Mouse (Mus musculus) liver, embryonic 12.5 days (tissue): ENCODE measurements around the gene Dhx30. TPM values are rescaled to one million over a fixed set of nuclear protein-coding genes. Genes with fewer than 3 reads are reported as not detected.

Experiments used
- ATAC-seq: fragments of 200-750 bp; cut with Nextera tagmentation; 2 replicates; pipeline ENCODE4 v1.8.0; 2017; ENCODE audit warnings: moderate number of reproducible peaks, mild to moderate bottlenecking, moderate library complexity
- H3K27ac ChIP-seq: fragments of 300-500 bp; sonication (generic); 2 replicates; pipeline ENCODE4 v1.5.1; 2016; ENCODE audit warnings: mild to moderate bottlenecking
- H3K27me3 ChIP-seq: fragments of 300-500 bp; sonication (generic); replicated peaks from 2 replicates; pipeline ENCODE4 v1.6.1; 2016; ENCODE audit warnings: mild to moderate bottlenecking, moderate library complexity
- H3K36me3 ChIP-seq: fragments of 300-500 bp; sonication (generic); 2 replicates; pipeline ENCODE4 v1.6.1; 2016; ENCODE audit warnings: mild to moderate bottlenecking, moderate library complexity
- H3K4me1 ChIP-seq: fragments of 300-500 bp; sonication (generic); 2 replicates; pipeline ENCODE4 v1.6.1; 2016
- H3K4me2 ChIP-seq: fragments of 300-500 bp; sonication (generic); 2 replicates; pipeline ENCODE4 v1.6.1; 2016; ENCODE audit warnings: mild to moderate bottlenecking, moderate library complexity
- H3K4me3 ChIP-seq: fragments of 300-500 bp; sonication (generic); 2 replicates; pipeline ENCODE4 v1.5.1; 2016; ENCODE audit warnings: mild to moderate bottlenecking, moderate library complexity
- H3K9ac ChIP-seq: fragments of 300-500 bp; sonication (generic); 2 replicates; pipeline ENCODE4 v1.6.1; 2016; ENCODE audit warnings: mild to moderate bottlenecking, moderate library complexity
- H3K9me3 ChIP-seq: fragments of 300-500 bp; sonication (generic); replicated peaks from 2 replicates; pipeline ENCODE4 v1.6.1; 2016; ENCODE audit warnings: mild to moderate bottlenecking, moderate library complexity
- WGBS: fragments of 180-500 bp; shearing (Covaris S2); methylation state at CpG from one replicate; pipeline ENCODE4 v1.1.7; 2016; ENCODE audit not compliant: insufficient replicate concordance; 5-methylcytosine and 5-hydroxymethylcytosine counted together
- polyA plus RNA-seq: library from polyadenylated mRNA; unstranded; fragments of >200 nt; fragmentation: Nextera tagmentation; extraction: Ambion mirVana; gene quantifications from 2 replicates; pipeline ENCODE4 v1.2.1, GENCODE M21; 2016

The Dhx30 gene
- polyA plus RNA-seq, 1 experiment from 2014 or later = 65.2 TPM

DNA sequence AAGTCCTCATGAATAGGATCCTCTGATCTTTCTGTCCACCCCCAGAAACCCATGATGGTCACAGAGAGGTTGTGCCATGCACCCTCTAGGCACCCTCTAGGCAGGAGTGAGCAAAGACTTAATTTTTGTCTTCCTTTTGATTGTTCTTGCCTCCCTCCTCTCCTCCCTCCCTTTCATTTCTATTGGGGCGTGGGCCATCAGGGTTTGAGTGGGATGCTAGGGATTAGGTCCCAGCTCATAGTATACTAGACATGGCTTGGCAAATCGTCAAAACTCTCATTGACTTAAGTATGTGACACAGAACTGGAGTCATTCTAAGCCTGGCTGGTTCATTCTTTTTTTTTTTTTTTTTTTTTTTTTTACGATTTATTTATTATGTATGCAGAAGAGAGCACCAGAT lies 62.8 kb downstream of the Dhx30 start:
- Histone ChIP-seq H3K4me1 (no peaks in the 10 kb centered on the region), H3K27ac (no peak overlapping the region), H3K4me3 (no peak overlapping the region), H3K36me3 (no peaks in the 10 kb centered on the region), H3K9me3 (no peaks in the 10 kb centered on the region), H3K27me3 (no peaks in the 10 kb centered on the region), H3K9ac (no peak overlapping the region), H3K4me2 (no peak overlapping the region)
- ATAC-seq = no peak
- WGBS = 65% methylated on average over 3 of the region's 3 CpGs

- no peak overlapping the region for H3K4me2 ChIP-seq
- no peak overlapping the region for H3K4me3 ChIP-seq
- no peak overlapping the region for H3K27ac ChIP-seq
- 75% methylated on average over 2 of the region's 2 CpGs for WGBS
- H3K27me3 ChIP-seq = no peaks in the 10 kb centered on the region
- H3K36me3 ChIP-seq = no peaks in the 10 kb centered on the region
- no peaks in the 10 kb centered on the region for H3K9me3 ChIP-seq
- no peaks in the 10 kb centered on the region for H3K4me1 ChIP-seq
- ATAC-seq = no peak
- H3K9ac ChIP-seq = no peak overlapping the region
These were observed 63.6 kb downstream of the Dhx30 start for GRCm38 (mm10) chr9:110054080-110054421.

- 63% methylated on average over 8 of the region's 8 CpGs for WGBS
- H3K9ac ChIP-seq = no peak overlapping the region
- H3K27me3 ChIP-seq = no peaks in the 10 kb centered on the region
- H3K9me3 ChIP-seq = no peaks in the 10 kb centered on the region
- H3K4me1 ChIP-seq = no peaks in the 10 kb centered on the region
- H3K27ac ChIP-seq = no peak overlapping the region
- no peak for ATAC-seq
- H3K4me2 ChIP-seq = no peak overlapping the region
- no peaks in the 10 kb centered on the region for H3K36me3 ChIP-seq
- H3K4me3 ChIP-seq = no peak overlapping the region
These were observed 64.1 kb downstream of the Dhx30 start for GRCm38 (mm10) chr9:110053305-110054079.

GRCm38 (mm10) chr9:110052951-110053304 lies 64.7 kb downstream of the Dhx30 start:
- H3K9me3 ChIP-seq = no peaks in the 10 kb centered on the region
- H3K9ac ChIP-seq = no peak overlapping the region
- no peaks in the 10 kb centered on the region for H3K4me1 ChIP-seq
- no peak overlapping the region for H3K4me2 ChIP-seq
- H3K27me3 ChIP-seq = no peaks in the 10 kb centered on the region
- no peaks in the 10 kb centered on the region for H3K36me3 ChIP-seq
- 71% methylated on average over 4 of the region's 4 CpGs for WGBS
- no peak overlapping the region for H3K4me3 ChIP-seq
- H3K27ac ChIP-seq = no peak overlapping the region
- no peak for ATAC-seq

GRCm38 (mm10) chr9:110051869-110052661 lies 65.6 kb downstream of the Dhx30 start:
- Histone ChIP-seq H3K9ac (no peak overlapping the region), H3K27me3 (no peaks in the 10 kb centered on the region), H3K4me2 (no peak overlapping the region), H3K4me3 (no peak overlapping the region), H3K4me1 (no peaks in the 10 kb centered on the region), H3K27ac (no peak overlapping the region), H3K9me3 (no peaks in the 10 kb centered on the region), H3K36me3 (no peaks in the 10 kb centered on the region)
- no peak for ATAC-seq
- WGBS = 77% methylated on average over 23 of the region's 23 CpGs

- Histone ChIP-seq H3K9ac (no peak overlapping the region), H3K4me2 (no peak overlapping the region), H3K9me3 (no peaks in the 10 kb centered on the region), H3K36me3 (no peaks in the 10 kb centered on the region), H3K27ac (no peak overlapping the region), H3K27me3 (no peaks in the 10 kb centered on the region), H3K4me3 (no peak overlapping the region), H3K4me1 (no peaks in the 10 kb centered on the region)
- ATAC-seq = no peak
These were observed 66.4 kb downstream of the Dhx30 start for GRCm38 (mm10) chr9:110051184-110051583.

DNA sequence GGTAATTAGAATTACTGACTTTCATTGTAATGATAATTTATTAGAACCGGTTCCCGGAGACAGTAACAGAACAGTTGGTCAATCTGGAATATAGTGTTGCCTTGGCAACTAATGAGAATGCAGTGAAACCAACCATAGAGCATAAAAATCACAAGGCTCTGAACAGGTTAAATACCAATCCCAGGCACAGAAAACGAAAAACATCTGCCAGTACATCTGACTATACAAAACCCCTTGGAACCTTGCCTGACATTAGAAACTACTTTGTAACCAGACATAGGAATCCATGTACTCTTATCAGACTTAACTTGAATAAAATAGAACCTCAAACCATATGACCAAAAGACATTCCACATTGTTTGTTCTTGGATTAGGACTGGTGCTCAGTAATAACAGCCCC lies 69.8 kb downstream of the Dhx30 start:
- no peaks in the 10 kb centered on the region for H3K27me3 ChIP-seq
- WGBS = 80% methylated on average over 3 of the region's 3 CpGs
- no peak overlapping the region for H3K27ac ChIP-seq
- ATAC-seq = no peak
- H3K4me1 ChIP-seq = no peaks in the 10 kb centered on the region
- H3K4me3 ChIP-seq = no peak overlapping the region
- no peaks in the 10 kb centered on the region for H3K9me3 ChIP-seq
- no peak overlapping the region for H3K4me2 ChIP-seq
- H3K36me3 ChIP-seq = no peaks in the 10 kb centered on the region
- no peak overlapping the region for H3K9ac ChIP-seq

DNA sequence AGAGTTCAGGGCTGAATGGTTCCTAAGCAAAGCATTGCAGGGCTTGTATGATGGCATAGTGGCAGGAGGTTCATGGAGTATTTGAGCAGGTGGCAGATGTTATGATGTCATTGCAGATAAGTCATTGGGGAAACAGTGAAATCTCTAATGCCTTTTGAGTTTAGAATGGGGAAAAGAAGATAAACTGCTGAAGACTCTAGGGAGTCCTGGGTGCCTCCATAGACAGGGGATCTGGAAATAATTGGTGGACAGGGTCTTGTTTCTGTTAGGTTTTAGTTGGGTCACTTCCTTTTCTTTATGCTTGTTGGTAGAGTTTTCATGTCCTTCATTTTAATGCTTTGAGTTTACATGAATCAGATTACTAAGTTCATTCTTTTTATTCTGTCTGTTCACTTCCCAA lies 70.4 kb downstream of the Dhx30 start:
- ATAC-seq = no peak
- Histone ChIP-seq H3K9me3 (no peaks in the 10 kb centered on the region), H3K27me3 (no peaks in the 10 kb centered on the region), H3K4me2 (no peak overlapping the region), H3K4me1 (no peaks in the 10 kb centered on the region), H3K27ac (no peak overlapping the region), H3K9ac (no peak overlapping the region), H3K4me3 (no peak overlapping the region), H3K36me3 (no peaks in the 10 kb centered on the region)

GRCm38 (mm10) chr9:110045763-110046377 lies 71.8 kb downstream of the Dhx30 start:
- no peak for ATAC-seq
- H3K9ac ChIP-seq = no peak overlapping the region
- H3K4me2 ChIP-seq = no peak overlapping the region
- H3K4me3 ChIP-seq = no peak overlapping the region
- H3K36me3 ChIP-seq = no peaks in the 10 kb centered on the region
- no peaks in the 10 kb centered on the region for H3K4me1 ChIP-seq
- no peaks in the 10 kb centered on the region for H3K9me3 ChIP-seq
- no peak overlapping the region for H3K27ac ChIP-seq
- H3K27me3 ChIP-seq = no peaks in the 10 kb centered on the region

DNA sequence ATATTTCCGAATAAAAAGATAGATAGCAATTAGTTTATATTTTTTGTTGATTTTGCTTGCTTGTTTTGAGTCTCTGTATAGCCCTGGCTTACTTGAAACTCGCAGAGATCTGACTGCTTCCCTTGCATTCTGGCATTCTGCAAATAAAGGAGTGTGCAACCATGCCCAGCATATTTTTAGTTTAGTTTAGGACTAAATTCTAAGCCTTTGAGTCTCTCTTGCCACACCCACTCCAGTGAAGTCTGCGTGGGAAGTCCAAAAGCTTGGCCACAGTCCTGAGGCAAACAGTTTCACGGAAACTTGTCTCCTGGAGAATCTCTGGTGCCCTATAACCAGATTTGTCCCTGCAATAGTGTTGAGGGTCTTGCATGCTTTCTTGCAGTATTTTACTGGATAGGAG lies 73.3 kb downstream of the Dhx30 start:
- WGBS = 77% methylated on average over 4 of the region's 4 CpGs
- ATAC-seq = no peak

GRCm38 (mm10) chr9:110038485-110038884 lies 79.1 kb downstream of the Dhx30 start:
- 84% methylated on average over 2 of the region's 2 CpGs for WGBS
- no peak overlapping the region for H3K9ac ChIP-seq
- H3K36me3 ChIP-seq = peaks cover 38% of the 10 kb centered on the region
- no peaks in the 10 kb centered on the region for H3K9me3 ChIP-seq
- H3K4me2 ChIP-seq = no peak overlapping the region
- H3K4me1 ChIP-seq = no peaks in the 10 kb centered on the region
- no peaks in the 10 kb centered on the region for H3K27me3 ChIP-seq
- H3K4me3 ChIP-seq = no peak overlapping the region
- no peak overlapping the region for H3K27ac ChIP-seq
- no peak for ATAC-seq

More for the DNA sequence above, 73.3 kb downstream of the Dhx30 start:
- H3K27ac ChIP-seq = no peak overlapping the region
- H3K4me2 ChIP-seq = no peak overlapping the region
- no peaks in the 10 kb centered on the region for H3K4me1 ChIP-seq
- no peak overlapping the region for H3K4me3 ChIP-seq
- H3K36me3 ChIP-seq = peaks cover 4% of the 10 kb centered on the region; the same call in 1 of the 2 replicates
- H3K9me3 ChIP-seq = no peaks in the 10 kb centered on the region
- H3K9ac ChIP-seq = no peak overlapping the region
- H3K27me3 ChIP-seq = no peaks in the 10 kb centered on the region

DNA sequence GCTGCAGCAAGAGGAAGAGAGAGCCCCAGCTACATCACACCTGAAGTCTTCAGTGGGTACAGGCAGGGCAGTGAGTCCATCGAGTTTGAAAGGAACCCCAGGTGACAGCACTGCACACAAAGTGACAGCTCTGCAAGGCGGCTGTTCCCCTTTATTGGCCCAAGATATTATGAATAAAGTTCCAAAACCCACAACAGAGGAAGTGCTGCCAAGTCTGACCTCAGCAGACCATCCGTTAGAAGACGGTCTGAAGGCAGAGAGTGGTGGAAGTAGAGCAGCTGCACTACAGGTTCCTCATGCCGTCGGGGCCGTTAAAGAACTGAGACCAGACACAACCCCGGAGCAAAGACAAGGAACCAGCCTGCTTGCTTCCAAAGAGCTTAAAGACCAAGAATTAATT lies 79.7 kb downstream of the Dhx30 start:
- Histone ChIP-seq H3K4me3 (no peak overlapping the region), H3K4me1 (no peaks in the 10 kb centered on the region), H3K27ac (no peak overlapping the region), H3K4me2 (no peak overlapping the region), H3K9ac (no peak overlapping the region), H3K9me3 (no peaks in the 10 kb centered on the region), H3K36me3 (peaks cover 38% of the 10 kb centered on the region), H3K27me3 (no peaks in the 10 kb centered on the region)
- ATAC-seq = no peak
- WGBS = 29% methylated on average over 8 of the region's 8 CpGs
